Mouse (Mus musculus): ENCODE measurements around the gene Stxbp4.

The Stxbp4 gene

DNA sequence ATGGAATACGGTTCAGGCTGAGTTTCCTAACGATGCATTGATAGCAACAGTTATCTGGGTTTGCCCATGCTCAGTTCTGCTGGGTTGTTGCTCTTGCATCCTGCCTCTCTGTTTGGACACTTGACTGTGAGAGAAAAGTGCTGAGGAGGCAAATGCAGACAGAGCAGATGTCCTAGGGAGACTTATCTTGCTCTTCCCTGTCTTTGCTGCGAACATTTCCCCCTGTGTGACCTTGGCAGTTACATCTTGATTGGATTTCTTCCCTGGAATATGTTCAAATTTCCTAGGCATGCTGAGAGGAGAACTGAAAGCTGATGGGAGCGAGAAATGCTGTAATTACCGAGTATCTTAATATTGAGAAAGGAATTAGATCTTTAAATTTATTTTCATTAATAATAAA, 186.4 kb downstream of the Stxbp4 start:
- peak; percentile 2 for DNase-seq

DNA sequence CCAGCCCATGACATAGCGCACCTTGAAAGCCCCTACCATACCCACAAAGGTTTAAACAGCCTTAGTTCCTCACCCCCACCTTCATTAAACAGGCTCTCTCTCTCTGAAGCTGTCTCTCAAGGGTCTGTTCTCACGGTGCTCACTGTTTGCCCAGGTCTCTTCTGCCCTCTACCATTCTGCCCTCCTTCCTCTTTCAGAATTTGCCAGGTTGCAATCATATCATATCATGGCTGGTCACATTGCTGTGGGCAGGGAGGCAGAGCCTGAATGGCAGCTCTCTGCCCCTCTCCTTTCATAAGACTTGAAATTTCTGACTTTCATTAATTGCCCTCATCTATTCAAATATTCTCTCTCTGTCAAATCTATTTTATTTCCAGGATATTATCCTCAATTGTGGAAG, 195.4 kb downstream of the Stxbp4 start:
- no peak for DNase-seq

DNA sequence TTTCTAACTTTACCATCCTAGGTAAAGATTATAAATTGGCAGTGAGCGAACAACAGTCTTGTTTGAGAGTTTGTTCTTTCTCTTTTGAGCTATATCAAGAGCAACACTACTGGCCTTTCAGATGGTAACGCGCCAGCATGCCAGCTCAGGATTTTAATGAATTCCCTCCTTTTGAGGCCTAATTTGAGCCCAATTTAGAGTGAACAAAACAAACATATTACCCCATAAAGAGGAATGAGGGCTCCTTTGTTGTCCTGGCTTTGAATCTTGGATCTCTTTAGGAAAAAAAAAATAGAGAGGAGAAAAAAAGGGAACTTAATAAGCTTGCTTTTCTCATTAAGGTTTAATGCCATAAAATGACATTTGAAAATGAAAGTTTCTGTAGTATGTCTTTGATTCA, 197.0 kb downstream of the Stxbp4 start:
- DNase-seq, result no peak

DNA sequence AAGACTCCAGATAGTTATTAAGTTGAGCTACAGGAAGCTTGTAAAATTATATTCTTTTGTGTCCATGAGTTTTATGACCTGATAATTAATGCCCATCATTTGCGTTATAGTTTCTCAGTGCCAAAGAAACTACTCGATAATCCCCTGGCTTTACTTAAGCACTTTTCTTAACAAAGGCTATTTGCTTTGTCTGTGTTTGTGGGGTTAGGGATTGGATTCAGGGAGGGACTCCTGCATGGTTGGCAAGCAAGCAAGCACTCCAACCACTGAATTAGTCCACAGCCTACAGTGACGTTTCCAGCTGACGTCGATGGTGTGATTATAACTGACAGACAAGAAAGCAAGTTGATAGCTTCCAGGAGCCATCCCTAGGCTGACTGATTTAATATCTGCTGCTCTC, 199.1 kb downstream of the Stxbp4 start:
- DNase-seq, result no peak

All from right cerebral cortex, adult 18-20 months (tissue).